Mouse (Mus musculus): Measurements from ENCODE around the gene Efl1. TPM values are rescaled to one million over a fixed set of nuclear protein-coding genes. Genes with fewer than 3 reads are reported as not detected.
A peak's percentile ranks its signal among the peaks of the same experiment; 100 is the strongest.

Gene Efl1
- polyA plus RNA-seq (2014; fragmentation: Nextera tagmentation; extraction: Ambion mirVana), result 31.0 and 32.3 TPM in 2 replicates

DNA sequence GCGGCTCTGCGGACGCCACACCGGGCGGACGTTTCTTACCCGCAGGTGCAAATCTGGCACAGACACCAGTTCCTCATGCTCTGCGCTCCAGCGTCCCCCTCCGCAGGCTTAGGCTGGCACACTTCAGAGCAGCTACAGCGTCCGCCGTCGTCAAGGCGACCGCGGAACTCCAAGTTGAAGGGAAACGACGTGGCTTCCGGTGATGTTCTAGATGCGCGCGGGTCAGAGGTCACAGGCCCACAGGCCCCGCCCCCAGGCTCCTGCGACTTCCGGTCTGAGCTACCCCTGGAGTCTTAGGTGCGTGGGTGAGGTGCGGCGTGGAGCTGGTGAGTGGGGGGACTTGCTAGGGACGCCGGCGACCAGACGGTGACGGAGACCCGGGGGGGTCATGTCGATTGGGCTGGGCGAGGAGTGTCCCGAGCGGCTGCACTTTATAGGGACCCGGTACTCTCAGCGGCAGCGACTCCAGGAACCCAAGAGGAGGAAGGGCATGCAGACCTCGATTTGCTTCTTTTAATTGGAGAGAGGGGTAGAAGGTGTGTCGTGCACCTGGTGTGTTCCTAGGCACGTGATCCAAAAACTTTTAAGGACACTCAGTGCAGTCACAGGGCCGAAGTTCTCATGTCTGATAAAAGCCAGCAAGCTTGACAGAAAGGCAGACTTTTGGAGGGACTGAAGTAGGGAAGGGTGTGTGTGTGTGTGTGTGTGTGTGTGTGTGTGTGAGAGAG, at the start of gene Efl1, which contains the start of gene Saxo2:
Gene Efl1 (plus strand): TSS at position 262 of the 728 bp plus-strand sequence.
Gene Saxo2 (minus strand): TSS at position 176 of the 728 bp plus-strand sequence.
- Histone ChIP-seq H3K9me3 (ENCODE audit: control insufficient read depth, low read length) (no peaks in the 10 kb centered on the region), H3K27ac (ENCODE audit: low read depth) (0 out of 2 replicates have a peak within 1 kb of the TSS, but pooled peaks have one; percentile 6), H3K27me3 (replicated peaks; ENCODE audit: control insufficient read depth, insufficient read depth, low read length) (no peaks in the 10 kb centered on the region), H3K36me3 (ENCODE audit: control insufficient read depth, insufficient read depth, low read length) (peaks cover 17% of the 10 kb centered on the region; the same call in 1 of the 2 replicates), H3K4me1 (replicated peaks; ENCODE audit: control insufficient read depth, insufficient read depth, low read length) (peaks cover 7% of the 10 kb centered on the region; the same call in 1 of the 2 replicates), H3K4me3 (ENCODE audit: low read depth, low read length) (peak within 1 kb of the TSS; percentile 58), H3K4me2 (ENCODE audit: low read length) (peak within 1 kb of the TSS; percentile 59), H3K9ac (ENCODE audit: low read length) (peak within 1 kb of the TSS; percentile 64)
- peak; percentile 95 for DNase-seq (ENCODE audit: low spot score)
- WGBS, result under 1% methylated on average over 46 of the region's 46 CpGs
- peak; percentile 97 for ATAC-seq (replicated peaks; ENCODE audit: low FRiP score, low TSS enrichment, low read depth)

GRCm38 (mm10) chr7:82602008-82602407, 46.4 kb upstream of the Efl1 start:
- 77% methylated on average over 4 of the region's 4 CpGs for WGBS

DNA sequence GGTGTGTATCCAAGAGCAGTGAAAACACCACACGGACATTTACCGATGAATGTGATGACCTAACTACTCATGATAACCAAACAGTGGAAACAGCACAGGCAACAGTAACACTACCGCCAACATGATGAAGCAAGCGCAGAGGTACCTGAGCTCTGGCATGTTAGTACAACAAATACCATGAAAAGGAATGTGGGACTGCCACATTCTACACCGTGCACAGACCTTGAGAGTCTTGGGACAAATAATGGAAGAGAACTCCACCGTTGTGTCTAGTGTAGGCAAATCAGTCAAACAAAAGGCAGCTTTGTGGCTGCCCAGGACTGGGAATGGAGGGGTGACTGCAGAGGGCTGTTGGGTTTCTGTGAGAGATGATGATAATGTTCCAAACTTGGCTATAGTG, 43.0 kb upstream of the Efl1 start:
- no peak for ATAC-seq (replicated peaks; ENCODE audit: low FRiP score, low TSS enrichment, low read depth)
- DNase-seq (ENCODE audit: low spot score), result no peak

More at GRCm38 (mm10) chr7:82602008-82602407, 46.4 kb upstream of the Efl1 start:
- no peak overlapping the region for H3K4me2 ChIP-seq (ENCODE audit: low read length)
- no peaks in the 10 kb centered on the region for H3K4me1 ChIP-seq (replicated peaks; ENCODE audit: control insufficient read depth, insufficient read depth, low read length)
- H3K36me3 ChIP-seq (ENCODE audit: control insufficient read depth, insufficient read depth, low read length), result no peaks in the 10 kb centered on the region
- DNase-seq (ENCODE audit: low spot score), result no peak
- no peaks in the 10 kb centered on the region for H3K9me3 ChIP-seq (ENCODE audit: control insufficient read depth, low read length)
- ATAC-seq (replicated peaks; ENCODE audit: low FRiP score, low TSS enrichment, low read depth), result no peak
- H3K4me3 ChIP-seq (ENCODE audit: low read depth, low read length), result no peak overlapping the region
- H3K27me3 ChIP-seq (replicated peaks; ENCODE audit: control insufficient read depth, insufficient read depth, low read length), result no peaks in the 10 kb centered on the region
- H3K27ac ChIP-seq (ENCODE audit: low read depth), result no peak overlapping the region
- no peak overlapping the region for H3K9ac ChIP-seq (ENCODE audit: low read length)

GRCm38 (mm10) chr7:82609629-82610028, 38.8 kb upstream of the Efl1 start:
- no peaks in the 10 kb centered on the region for H3K27me3 ChIP-seq (replicated peaks; ENCODE audit: control insufficient read depth, insufficient read depth, low read length)
- no peak overlapping the region for H3K4me3 ChIP-seq (ENCODE audit: low read depth, low read length)
- H3K9ac ChIP-seq (ENCODE audit: low read length), result no peak overlapping the region
- 66% methylated on average over 3 of the region's 3 CpGs for WGBS
- H3K9me3 ChIP-seq (ENCODE audit: control insufficient read depth, low read length), result no peaks in the 10 kb centered on the region
- DNase-seq (ENCODE audit: low spot score) (no peak), ATAC-seq (replicated peaks; ENCODE audit: low FRiP score, low TSS enrichment, low read depth) (no peak)
- no peak overlapping the region for H3K27ac ChIP-seq (ENCODE audit: low read depth)
- H3K36me3 ChIP-seq (ENCODE audit: control insufficient read depth, insufficient read depth, low read length), result no peaks in the 10 kb centered on the region
- no peaks in the 10 kb centered on the region for H3K4me1 ChIP-seq (replicated peaks; ENCODE audit: control insufficient read depth, insufficient read depth, low read length)
- no peak overlapping the region for H3K4me2 ChIP-seq (ENCODE audit: low read length)

More for the DNA sequence above, 43.0 kb upstream of the Efl1 start:
- WGBS, result 77% methylated on average over 6 of the region's 6 CpGs
- Histone ChIP-seq H3K9me3 (ENCODE audit: control insufficient read depth, low read length) (no peaks in the 10 kb centered on the region), H3K27ac (ENCODE audit: low read depth) (no peak overlapping the region), H3K9ac (ENCODE audit: low read length) (no peak overlapping the region), H3K4me3 (ENCODE audit: low read depth, low read length) (no peak overlapping the region), H3K4me2 (ENCODE audit: low read length) (no peak overlapping the region), H3K4me1 (replicated peaks; ENCODE audit: control insufficient read depth, insufficient read depth, low read length) (no peaks in the 10 kb centered on the region), H3K36me3 (ENCODE audit: control insufficient read depth, insufficient read depth, low read length) (no peaks in the 10 kb centered on the region), H3K27me3 (replicated peaks; ENCODE audit: control insufficient read depth, insufficient read depth, low read length) (no peaks in the 10 kb centered on the region)

- Histone ChIP-seq H3K27ac (ENCODE audit: low read depth) (no peak overlapping the region), H3K36me3 (ENCODE audit: control insufficient read depth, insufficient read depth, low read length) (no peaks in the 10 kb centered on the region), H3K9me3 (ENCODE audit: control insufficient read depth, low read length) (no peaks in the 10 kb centered on the region), H3K4me3 (ENCODE audit: low read depth, low read length) (no peak overlapping the region), H3K27me3 (replicated peaks; ENCODE audit: control insufficient read depth, insufficient read depth, low read length) (no peaks in the 10 kb centered on the region), H3K4me1 (replicated peaks; ENCODE audit: control insufficient read depth, insufficient read depth, low read length) (no peaks in the 10 kb centered on the region), H3K9ac (ENCODE audit: low read length) (no peak overlapping the region), H3K4me2 (ENCODE audit: low read length) (no peak overlapping the region)
- DNase-seq (ENCODE audit: low spot score), result peak; percentile 92
- 9% methylated on average over 7 of the region's 7 CpGs for whole genome bisulfite sequencing
- no peak for ATAC-seq (replicated peaks; ENCODE audit: low FRiP score, low TSS enrichment, low read depth)
Observed at GRCm38 (mm10) chr7:82625342-82625741, 23.1 kb upstream of the Efl1 start.

DNA sequence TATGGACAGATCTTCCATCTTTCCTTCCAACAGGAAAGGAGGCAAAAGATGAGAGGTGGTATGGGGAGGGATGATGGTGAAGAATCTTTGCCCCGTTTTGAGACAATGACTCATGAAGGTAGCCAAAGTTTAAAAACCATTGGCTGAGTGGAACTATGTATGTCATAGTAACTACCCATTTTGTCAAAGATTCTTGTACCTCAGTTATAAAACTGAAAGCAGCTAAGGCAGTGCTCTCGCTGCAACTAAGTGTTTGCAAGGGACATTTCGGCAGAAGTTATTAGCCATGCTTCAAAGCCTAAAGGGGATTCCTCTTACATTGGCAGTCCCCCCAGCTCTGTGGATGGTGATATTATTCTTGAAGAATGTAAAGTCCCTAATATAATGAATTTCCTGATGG, 1.2 kb upstream of the Efl1 start:
- no peaks in the 10 kb centered on the region for H3K9me3 ChIP-seq (ENCODE audit: control insufficient read depth, low read length)
- H3K36me3 ChIP-seq (ENCODE audit: control insufficient read depth, insufficient read depth, low read length), result peaks cover 13% of the 10 kb centered on the region; the same call in 1 of the 2 replicates
- no peak overlapping the region for H3K4me3 ChIP-seq (ENCODE audit: low read depth, low read length)
- 88% methylated on average over 3 of the region's 3 CpGs for WGBS
- no peak overlapping the region for H3K9ac ChIP-seq (ENCODE audit: low read length)
- no peak overlapping the region for H3K4me2 ChIP-seq (ENCODE audit: low read length)
- H3K4me1 ChIP-seq (replicated peaks; ENCODE audit: control insufficient read depth, insufficient read depth, low read length), result peaks cover 7% of the 10 kb centered on the region; the same call in 1 of the 2 replicates
- no peak for ATAC-seq (replicated peaks; ENCODE audit: low FRiP score, low TSS enrichment, low read depth)
- H3K27me3 ChIP-seq (replicated peaks; ENCODE audit: control insufficient read depth, insufficient read depth, low read length), result no peaks in the 10 kb centered on the region
- no peak for DNase-seq (ENCODE audit: low spot score)
- H3K27ac ChIP-seq (ENCODE audit: low read depth), result no peak overlapping the region

- Histone ChIP-seq H3K4me2 (ENCODE audit: low read length) (peak overlapping the region; percentile 59), H3K36me3 (ENCODE audit: control insufficient read depth, insufficient read depth, low read length) (peaks cover 16% of the 10 kb centered on the region; the same call in 1 of the 2 replicates), H3K27ac (ENCODE audit: low read depth) (no peak overlapping the region), H3K9ac (ENCODE audit: low read length) (peak overlapping the region; percentile 64), H3K4me1 (replicated peaks; ENCODE audit: control insufficient read depth, insufficient read depth, low read length) (peaks cover 7% of the 10 kb centered on the region; the same call in 1 of the 2 replicates), H3K4me3 (ENCODE audit: low read depth, low read length) (peak overlapping the region; percentile 58), H3K9me3 (ENCODE audit: control insufficient read depth, low read length) (no peaks in the 10 kb centered on the region), H3K27me3 (replicated peaks; ENCODE audit: control insufficient read depth, insufficient read depth, low read length) (no peaks in the 10 kb centered on the region)
- peak; percentile 9; the same call in 1 of the 2 replicates for ATAC-seq (replicated peaks; ENCODE audit: low FRiP score, low TSS enrichment, low read depth)
- WGBS, result 27% methylated on average over 4 of the region's 4 CpGs
- no peak for DNase-seq (ENCODE audit: low spot score)
Observed at GRCm38 (mm10) chr7:82647909-82648308, 505 bp upstream of the Efl1 start.

DNA sequence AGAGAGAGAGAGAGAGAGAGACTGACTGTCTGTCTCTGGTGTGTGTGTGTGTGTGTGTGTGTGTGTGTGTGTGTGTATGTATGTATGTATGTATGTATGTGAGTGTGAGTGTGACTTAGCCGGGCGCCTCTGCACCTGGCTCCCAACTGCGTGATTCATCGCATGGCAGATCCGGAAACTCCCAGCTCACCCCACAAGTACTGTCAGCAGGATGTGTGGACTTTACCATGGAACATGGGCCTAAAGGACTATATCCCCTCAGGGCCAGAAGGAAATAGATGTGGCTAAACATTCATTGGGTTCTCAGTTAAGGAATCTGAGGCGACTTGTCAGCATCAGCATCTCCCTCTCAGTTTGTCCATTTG, 649 bp downstream of the Efl1 start:
- 13% methylated on average over 6 of the region's 6 CpGs for WGBS
- H3K4me2 ChIP-seq (ENCODE audit: low read length), result peak overlapping the region; percentile 59
- H3K4me3 ChIP-seq (ENCODE audit: low read depth, low read length), result peak overlapping the region; percentile 58
- no peak overlapping the region for H3K27ac ChIP-seq (ENCODE audit: low read depth)
- H3K36me3 ChIP-seq (ENCODE audit: control insufficient read depth, insufficient read depth, low read length), result peaks cover 17% of the 10 kb centered on the region; the same call in 1 of the 2 replicates
- DNase-seq (ENCODE audit: low spot score), result no peak
- no peaks in the 10 kb centered on the region for H3K9me3 ChIP-seq (ENCODE audit: control insufficient read depth, low read length)
- peak overlapping the region; percentile 64 for H3K9ac ChIP-seq (ENCODE audit: low read length)
- peaks cover 7% of the 10 kb centered on the region; the same call in 1 of the 2 replicates for H3K4me1 ChIP-seq (replicated peaks; ENCODE audit: control insufficient read depth, insufficient read depth, low read length)
- peak; percentile 37 for ATAC-seq (replicated peaks; ENCODE audit: low FRiP score, low TSS enrichment, low read depth)
- H3K27me3 ChIP-seq (replicated peaks; ENCODE audit: control insufficient read depth, insufficient read depth, low read length), result no peaks in the 10 kb centered on the region

All from intestine, embryonic 14.5 days (tissue).